Mouse (Mus musculus) ES-Bruce4 (cell line): ENCODE measurements at regions not wholly inside any gene's neighbourhood (a gene's known extent, or its start where the extent isn't known, plus 50 kb on each side); places are given as distances from the start of the nearest gene placed in this dataset.

Source experiments
- CTCF ChIP-seq: IDR thresholded peaks from one replicate; pipeline ENCODE4 v1.8.1; 2011; ENCODE audit warnings: low read depth, low read length
- EP300 ChIP-seq: IDR thresholded peaks from 2 replicates; pipeline ENCODE4 v1.6.1; 2011; ENCODE audit warnings: low read depth, low read length; ENCODE audit not compliant: insufficient read depth
- POLR2A ChIP-seq: IDR thresholded peaks from one replicate; pipeline ENCODE4 v1.8.1; 2011; ENCODE audit warnings: low read length; ENCODE audit not compliant: insufficient read depth

GRCm38 (mm10) chr12:77135067-77135466 lies 102.9 kb upstream of the Fut8 start:
- TF ChIP-seq CTCF = no peak
- no peak for TF ChIP-seq EP300
- no peak for TF ChIP-seq POLR2A
